Mouse (Mus musculus) kidney, postnatal 36 days (tissue): Measurements from ENCODE around the gene Atg101.

ENCODE experiments used
- DNase-seq, 2 experiments: peaks; one replicate each; pipeline ENCODE4 v3.0.0; 2021 to 2022; ENCODE audit warnings: mixed read lengths in 2 of 2

The Atg101 gene

DNA sequence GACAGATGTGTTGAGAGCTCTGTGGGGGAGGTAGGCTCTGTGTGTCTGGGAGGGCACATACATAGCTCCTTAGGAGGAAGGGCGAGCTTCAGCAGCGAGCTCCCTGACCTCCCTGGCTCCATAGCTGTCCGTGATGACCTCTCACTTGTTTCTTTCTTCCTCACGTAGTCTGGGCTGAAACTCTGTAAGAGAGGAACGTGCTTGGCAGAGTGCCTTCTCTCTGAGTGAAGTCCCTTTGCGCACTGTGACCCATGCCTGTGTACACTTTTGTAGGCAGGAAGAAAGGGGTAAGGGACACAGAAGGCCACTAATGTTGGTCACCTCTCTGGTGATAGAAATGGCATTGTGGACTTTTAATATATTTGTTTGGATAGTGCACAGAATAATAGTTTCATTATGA lies 3.3 kb downstream of the Atg101 start:
- peak in 1 of 2 experiments; percentile 36 for DNase-seq

DNA sequence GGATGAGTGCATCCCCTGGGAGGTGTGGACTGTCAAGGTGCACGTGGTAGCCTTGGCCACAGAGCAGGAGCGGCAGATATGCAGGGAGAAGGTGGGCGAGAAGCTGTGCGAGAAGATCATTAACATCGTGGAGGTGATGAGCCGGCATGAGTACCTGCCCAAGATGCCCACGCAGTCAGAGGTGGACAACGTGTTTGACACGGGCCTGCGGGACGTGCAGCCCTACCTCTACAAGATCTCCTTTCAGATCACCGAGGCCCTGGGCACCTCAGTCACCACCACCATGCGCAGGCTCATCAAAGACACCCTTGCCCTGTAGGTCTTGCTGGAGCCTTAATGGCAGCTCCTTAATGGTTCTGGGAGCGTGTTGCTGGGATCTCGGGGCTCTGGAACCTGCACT lies 6.3 kb downstream of the Atg101 start:
- no peak for DNase-seq

DNA sequence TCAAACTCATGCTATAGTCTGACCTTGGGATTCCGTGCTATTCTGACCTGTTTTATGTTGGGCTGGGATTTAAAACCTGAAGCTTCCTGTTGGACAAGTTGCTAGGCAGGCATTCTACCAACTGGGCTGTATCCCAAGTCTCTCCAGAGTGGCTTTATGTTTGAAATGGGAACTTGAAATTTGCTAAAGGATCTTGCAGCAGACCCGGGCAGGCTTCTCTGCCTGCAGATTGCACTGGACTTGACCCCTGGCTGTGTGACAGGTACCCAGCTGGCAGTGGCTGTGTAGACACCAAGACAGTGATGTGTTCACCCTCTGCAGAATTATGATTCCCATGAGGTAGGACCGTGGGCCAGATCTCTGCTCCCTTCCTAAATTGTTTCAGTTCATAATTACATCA lies 7.9 kb downstream of the Atg101 start:
- DNase-seq: no peak

DNA sequence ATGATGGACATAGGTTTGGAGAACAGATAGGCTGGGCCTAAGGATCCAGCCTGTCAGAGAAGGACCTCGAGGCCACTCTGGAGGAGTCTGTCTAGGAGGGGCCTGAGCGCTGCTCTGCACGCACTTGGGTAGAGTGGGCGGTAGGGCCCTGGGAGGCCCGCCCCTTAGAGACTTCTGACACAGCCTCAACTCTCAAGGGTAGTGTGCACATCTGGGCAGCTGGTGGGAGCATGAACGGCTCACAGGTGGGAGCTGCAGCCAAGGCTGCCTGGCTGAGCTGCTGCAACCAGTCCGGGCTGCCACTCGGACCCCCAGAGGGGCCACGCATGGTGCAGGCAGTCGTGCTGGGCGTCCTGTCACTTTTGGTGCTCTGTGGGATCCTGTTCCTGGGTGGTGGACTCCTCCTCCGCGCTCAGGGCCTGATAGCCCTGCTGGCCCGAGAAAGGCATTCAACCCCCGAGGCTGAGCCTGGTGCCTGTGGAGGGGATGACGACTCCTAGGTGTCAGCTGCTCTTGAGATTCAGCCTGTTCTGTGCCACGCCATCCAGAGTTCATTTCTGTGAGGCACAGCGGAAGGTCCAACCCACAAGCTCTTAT lies 9.1 kb downstream of the Atg101 start, which contains the start of gene 6030408B16Rik:
Gene 6030408B16Rik (plus strand): TSS at position 188 of the 597 bp plus-strand sequence.
- no peak for DNase-seq

DNA sequence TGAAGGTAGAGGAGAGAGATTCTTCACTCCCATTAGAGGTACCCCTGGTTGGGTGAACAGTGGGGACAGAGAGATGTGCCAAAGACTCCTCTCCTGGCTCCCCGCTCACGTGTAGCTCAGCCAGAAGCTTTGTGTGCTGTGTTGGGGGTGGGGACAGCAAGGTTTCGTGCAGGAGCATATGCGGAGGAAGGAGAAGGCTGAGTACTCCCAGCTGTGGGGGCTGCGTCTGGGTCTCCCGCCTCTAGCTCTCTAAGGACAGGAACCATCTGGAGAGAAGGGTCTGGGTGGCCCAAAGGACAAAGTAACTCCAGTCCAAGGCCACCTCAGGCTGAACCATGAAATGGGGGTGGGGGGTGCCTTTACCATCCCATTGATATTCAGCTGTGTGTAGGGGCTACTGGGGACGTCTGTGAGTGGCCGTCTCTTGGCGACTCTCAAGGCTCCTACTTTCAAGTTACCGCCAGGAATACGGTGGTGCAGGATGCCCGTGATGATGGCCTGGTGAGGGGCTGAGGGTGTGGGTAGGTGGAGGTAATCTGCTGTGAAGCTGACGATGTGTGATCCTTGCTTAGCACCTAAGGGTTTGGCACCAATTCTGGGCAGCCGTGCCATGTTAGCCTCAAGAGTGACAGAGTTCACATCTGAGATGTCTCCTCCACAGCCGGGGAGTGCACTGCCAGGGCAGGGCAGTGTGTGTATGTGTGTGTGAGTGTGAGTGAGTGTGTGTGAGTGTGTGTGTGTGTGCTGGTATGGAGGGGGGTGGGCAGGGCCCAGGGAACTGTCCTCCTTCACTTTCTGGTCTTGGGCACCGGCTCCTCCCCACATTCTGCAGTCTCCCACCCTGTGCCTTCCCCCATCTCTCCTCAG lies 10.2 kb downstream of the Atg101 start:
- DNase-seq: no peak

DNA sequence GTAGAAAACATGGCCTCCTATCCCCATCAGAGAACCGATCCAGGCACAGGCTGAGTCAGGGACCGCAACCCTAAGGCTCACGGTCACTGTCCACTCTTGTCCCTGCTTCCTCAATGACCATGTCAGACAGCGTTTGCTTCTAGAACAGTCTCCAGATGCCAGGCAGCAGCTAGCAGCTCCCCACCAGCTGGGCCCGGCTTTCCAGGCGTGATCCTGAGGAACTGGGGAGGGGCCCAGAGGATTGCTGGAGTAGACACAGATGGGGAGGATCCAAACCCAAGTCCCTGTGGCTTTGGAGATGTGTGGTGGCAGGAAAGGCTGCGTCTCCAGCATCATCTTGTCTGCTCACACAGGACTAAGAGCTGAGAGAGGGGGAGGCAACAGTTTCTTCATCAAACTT lies 11.0 kb downstream of the Atg101 start:
- no peak for DNase-seq

DNA sequence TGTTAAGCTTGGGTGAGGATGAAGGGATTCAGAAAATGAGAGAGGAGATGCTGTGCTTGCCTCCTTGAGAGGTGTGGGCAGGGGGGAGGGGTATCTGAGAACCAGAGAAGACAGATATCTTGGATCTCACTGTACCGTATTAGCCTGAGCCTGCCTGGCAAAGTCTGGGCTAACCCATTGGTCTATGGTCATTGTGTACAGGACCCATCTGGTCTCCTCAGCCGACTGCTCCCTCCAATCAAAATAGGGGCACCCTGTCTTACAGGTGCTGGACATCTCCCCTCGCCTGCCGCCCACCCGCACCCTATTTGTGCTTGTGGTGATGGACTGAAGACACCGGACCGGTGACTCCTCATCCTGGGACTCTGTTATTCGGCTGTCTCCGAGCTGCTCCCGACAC lies 11.5 kb downstream of the Atg101 start:
- no peak for DNase-seq

DNA sequence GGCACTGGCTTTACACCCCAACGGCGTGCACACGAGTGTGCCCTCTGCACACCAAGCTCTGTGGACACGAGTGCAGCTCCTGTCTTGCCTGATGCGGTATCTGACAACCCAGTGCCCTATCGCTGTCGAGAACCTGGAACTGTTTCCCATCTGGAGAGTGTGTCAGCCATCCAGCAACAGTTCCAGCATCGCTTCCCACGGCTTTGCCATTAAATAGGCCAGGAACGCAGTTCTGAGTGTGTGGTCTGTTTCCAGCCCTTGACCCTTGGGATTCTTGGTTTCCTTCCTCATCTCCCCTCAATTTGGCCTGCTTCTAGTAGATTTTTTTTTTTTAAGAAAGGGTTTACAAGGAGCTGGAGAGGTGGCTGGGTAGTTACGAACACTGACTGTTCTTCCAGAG lies 12.0 kb downstream of the Atg101 start:
- DNase-seq: no peak

DNA sequence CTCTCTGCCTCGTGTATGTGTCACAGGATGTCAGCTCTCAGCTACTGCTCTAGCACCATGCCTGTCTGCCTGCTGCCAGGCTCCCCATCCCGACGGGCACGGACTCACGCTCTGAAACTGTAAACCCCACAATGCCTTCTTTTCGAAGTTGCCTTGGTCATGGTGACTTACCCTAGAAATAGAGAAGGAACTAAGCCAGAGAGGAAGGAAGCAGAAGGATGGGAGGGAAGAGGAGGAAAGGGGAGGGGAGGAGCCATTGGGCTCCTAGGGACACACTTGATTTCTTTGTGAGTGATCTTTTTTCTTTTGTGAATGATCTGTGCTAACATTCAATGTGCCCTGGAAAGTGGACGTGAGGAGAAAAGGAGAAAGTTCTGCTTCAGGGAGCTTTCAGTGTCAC lies 13.9 kb downstream of the Atg101 start:
- DNase-seq: no peak

DNA sequence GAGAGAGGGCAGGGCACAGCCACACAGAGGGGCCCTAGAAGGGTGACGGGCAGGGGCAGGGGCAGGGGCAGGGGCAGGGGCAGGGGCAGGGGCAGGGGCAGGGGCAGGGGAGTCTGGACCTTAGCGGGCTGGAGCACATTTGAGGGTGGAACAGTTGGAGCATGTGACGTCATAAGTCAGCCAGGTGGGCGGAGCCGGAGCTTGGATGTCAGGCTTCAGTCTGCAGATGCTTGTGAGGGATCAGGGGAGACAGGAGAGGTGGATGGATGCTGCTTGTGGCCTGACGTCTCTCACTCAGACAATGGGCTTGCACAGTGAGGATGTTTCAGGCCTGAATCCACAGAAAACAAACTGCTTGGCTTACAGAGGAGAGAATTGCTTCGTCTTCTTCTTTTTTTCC lies 14.5 kb downstream of the Atg101 start:
- DNase-seq: peak in 1 of 2 experiments; percentile 49

DNA sequence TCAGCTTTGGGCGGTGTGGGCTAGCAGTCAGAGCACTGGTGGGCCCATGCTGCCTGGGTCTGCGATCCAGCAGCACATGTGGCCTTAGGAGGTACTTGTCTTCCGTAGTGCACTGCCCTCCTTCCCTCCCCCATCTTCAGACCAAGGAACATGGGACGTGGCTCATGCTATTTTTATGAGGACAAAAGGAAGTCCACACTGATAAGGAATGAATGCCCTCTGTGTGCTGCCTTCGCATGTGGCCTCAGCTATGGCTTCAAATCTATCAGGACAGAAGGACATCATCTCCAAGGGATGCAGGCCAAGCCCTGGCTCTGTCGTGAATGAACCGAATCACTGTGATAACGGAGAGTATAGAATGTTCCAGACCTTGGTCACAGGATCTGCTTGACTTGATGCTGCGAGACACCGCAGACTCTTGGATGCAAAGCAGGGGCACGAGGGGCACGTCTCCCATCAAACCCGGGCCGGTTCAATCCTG lies 15.4 kb downstream of the Atg101 start:
- no peak for DNase-seq

DNA sequence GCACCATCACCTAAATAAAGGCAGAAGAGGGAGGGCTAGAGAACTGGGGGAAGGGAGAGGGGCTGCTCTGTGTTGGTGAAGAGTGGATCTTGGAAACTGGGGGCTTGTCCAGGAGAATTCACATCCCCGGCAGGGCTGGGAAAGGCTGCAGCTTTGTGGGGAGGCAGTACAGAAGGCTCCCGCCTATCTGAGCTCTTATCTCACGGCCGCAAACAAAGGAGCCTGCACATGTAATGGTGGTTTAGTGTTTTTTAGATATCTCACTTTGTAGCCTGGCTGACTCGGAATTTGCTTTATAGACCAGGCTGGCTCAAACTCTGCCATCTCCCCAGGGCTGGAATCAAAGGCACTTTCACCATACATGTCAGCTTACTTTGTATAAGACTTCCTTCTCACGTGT lies 16.1 kb downstream of the Atg101 start:
- DNase-seq: no peak

DNA sequence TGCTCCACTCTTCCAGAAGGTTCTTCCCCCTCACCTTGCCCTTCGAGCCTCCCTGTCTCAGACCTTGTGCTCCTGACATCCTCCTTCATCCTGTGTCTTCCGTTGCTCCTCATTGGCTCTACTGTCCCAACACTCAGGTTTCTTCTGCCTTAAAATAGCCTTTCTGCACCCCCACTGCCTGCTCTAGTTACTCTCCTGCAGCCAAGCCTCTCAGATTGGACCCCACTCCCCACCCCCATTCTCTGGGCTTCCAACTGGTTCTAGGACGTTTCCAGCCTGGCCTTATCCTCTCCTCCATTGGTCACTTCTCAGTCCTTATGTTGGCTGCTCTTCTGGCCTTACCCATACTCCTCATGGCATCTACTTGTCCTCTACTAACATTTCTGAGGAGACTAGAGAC lies 18.1 kb downstream of the Atg101 start:
- DNase-seq: no peak

DNA sequence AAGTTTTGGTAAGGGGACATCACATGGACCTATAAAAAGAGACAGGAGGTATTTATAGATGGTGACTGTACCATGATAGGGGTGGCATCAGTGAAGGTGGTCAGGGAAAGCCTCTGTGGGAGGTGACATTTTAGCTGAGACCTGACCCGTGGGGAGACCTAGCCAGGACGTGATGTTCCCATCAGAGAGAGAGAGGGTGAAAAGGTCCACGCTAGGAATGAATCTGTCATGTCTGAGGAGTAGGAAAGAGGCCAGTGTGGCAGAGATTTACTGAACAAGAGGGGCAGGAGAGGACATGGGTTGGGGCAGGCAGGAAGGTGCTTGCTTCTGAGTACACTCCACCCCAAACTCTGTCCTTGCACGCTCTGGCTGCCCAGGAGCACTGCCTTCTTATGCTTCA lies 19.8 kb downstream of the Atg101 start:
- no peak for DNase-seq

DNA sequence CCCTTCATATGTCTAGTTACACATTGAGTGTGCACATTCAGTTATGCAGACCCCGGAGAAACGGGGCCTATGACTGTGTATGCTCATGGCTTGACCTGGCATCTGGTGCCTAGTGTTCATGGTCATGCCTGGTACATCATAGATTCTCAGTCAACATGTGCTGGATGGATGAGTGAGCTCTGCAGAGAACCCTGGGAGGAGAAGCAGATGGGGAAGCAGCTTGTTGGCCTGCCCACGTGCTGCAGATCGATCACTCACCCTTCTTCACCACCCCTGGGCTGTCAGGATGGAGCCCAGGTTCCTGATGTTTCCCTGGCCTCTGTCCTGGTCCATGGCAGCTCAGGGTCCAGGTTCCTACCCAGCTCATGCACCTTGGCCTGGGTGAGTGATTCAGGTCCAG lies 22.4 kb downstream of the Atg101 start:
- DNase-seq: no peak

DNA sequence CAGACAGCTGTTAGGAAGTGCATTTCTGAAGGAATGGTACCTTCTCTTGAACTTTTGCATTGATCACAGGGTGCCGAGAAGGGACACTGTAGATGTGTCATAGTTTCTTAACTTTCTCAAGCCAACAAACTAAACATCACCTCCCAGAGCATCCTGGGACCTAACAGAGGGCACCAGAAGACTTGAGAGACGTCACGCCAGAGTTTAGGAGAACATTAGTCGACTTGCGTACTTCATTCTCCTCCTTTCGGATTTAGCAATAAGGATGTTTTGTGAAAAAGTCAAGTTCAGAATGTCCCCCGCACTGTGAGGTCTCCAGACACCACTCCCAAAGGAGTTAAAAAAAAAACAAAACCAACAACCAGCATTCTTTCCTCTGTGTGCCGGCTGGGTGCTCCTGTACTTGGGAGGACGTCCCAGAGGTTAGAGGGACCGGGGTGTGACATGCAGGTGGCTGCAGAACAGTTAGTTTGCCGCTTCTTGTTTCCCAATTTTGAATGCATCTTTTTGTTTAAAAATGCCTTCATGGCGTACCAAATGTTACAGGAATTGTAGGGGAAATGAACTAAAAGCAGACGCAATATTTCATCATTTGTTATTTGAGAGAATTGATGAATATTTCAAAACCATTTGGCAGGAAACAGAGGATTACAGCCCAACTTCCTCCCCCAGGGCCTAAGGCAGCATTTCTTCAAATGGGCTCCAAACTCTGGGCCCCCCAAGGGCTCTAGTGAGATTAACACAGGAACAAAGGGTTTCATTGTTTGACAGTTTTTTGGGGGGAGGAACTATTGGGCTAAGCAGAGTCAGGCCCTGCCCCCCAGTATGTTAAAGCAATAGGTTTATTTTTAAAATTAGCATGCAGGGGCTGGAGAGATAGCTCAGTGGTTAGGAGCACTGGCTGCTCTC lies 24.6 kb downstream of the Atg101 start:
- no peak for DNase-seq

DNA sequence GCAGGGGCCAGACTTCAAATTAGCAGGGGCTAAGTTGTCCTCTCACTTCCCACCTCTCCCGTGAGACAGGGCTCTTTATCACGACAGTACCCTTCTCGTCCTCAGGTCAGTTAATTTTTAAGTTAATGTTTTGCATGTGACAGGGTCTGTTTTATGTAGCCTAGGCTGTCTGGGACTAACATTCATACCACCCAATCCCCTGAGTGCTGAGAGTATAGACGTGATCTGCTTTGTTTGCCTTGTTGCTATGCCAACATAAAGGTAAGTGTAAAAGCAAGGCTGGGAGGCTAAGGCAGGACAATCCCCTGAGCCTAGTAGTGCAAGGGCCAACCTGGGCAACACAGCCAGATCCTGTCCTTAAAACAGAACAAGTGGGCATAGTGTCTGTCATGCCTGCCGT lies 25.4 kb downstream of the Atg101 start:
- DNase-seq: no peak

DNA sequence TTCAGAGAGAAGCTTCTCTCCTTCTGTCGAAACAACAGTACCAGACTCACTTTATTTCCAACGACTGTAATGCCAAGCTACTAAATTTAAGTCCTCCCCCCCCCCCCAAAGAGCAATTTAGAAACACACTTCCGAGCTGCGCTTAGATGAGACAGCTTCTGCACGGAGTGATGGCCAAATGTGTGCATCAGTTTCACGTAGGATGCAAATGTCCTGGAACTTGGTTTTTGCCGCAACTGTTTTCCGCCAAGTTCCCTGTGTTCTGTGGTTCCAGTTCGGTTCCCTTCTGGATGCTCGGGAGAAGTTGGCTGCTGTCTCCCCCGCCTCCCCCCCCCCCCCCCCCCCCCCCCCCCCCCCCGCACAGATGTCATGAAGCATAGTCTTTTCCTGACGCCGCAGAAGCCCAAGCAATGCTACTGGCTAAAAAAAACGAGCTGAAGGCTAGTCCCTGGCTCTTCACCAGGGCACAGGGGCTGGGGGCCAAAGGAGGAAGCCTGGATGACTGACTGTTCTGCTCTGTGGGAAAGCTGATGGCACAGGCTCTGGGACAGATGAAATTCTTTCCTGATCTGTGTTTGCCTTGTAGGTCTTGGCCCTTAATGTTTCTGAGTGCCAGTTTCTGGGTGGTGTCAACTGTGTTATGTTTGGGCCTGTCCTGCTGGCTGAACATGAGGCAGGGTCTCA lies 27.2 kb downstream of the Atg101 start:
- DNase-seq: no peak

DNA sequence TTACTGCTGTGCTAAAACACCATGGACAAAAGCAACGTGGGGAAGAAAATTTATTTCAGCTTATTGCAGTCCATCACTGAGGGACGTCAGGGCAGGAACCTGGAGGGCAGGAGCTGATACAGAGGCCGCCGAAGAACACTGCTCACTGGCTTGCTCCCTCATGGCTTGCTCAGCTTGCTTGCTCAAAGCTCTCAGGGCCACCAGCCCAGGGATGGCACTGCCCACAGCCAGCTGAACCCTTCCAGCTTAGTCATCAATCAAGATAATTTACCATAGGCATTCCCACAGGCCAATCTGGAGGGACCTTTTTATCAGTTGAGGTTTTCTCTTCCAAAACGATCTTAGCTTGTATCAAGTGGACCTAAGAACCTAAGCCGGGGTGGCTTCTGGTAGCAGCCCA lies 27.9 kb downstream of the Atg101 start:
- DNase-seq: no peak

DNA sequence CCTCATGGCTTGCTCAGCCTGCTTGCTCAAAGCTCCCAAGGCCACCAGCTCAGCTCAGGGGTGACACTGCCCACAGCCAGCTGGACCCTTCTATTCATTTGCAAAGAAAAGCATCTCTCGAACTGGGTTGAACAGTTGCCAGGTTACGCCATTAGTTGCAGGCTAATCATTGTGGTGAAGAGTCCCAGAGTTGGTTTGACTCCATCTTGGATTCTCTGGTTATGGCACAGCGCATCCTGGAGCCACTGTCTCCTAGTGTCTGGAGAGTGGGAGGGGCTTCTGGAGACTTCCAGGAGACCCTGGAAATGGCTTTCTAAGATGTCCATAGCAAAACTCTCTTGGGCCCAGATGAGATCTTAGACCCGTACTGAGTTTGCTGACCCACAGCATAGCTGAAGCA lies 31.3 kb downstream of the Atg101 start:
- DNase-seq: no peak

DNA sequence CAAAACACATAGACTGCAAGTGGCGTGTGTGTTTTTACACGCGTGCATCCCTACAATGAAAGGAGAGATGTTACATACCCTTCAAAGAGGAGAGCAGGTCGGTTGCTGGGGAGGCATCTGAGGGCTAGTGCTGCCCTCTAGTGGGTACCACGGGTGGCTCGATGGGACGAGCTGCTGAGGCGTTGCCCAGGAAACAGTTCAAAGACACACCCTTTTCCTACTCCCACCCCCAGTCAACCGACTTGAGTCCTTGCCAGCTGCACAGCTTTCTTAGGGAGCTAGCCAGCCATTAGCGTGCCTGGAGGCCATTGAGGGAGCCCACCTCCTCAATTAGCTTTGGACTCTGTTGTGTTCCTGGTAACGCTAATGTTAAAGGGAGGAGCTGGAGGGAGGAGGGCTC lies 31.8 kb downstream of the Atg101 start:
- peak; percentile 91 to 92 for DNase-seq

DNA sequence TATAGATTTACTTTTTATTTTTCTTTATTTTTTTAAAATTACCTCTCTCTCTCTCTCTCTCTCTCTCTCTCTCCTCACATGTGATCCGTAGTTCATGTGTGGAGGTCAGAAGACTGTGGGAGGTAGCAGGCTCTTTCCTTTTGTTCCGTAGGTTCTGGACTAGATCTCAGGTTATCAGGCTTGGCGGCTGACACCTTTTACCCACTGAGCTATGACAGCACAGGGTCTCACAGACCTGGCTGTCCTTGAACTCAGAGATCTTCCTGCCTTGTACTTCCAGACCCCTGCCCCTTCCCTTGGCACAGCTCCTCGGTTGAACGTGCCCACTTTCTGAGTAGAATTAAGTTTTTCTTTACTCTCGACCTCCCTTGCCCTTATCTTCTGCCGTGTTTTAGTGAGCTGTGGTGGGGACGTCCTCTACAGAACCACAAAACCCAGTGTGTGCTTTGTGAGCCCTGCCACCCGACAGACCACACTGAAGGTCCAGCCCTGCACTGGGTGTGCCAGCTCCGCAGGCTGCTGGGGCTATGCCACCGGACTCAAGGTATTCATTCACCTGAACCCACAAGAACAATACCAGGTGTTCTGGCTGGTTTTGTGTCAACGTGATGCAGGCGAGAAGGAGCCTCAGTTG lies 32.3 kb downstream of the Atg101 start:
- DNase-seq: no peak
